ENCODE assay signal across 26 mouse cellular contexts in genomic region chr6:109230391-109230790, GRCm38 (mm10).
"Had no signal": no experiment of that assay in that cellular context is flagged by ENCODE, and none has a peak within 500 bp of the region (broad histone marks: within the 10 kb centered on the region; RNA-seq: fewer than 3 reads in every experiment).

No protein-coding gene starts in this region.

- H3K4me1 ChIP-seq: embryonic facial prominence, embryonic 10.5 days; embryonic facial prominence, embryonic 12.5 days; embryonic facial prominence, embryonic 13.5 days; embryonic facial prominence, embryonic 15.5 days; forebrain, embryonic 10.5 days; forebrain, embryonic 12.5 days; forebrain, embryonic 13.5 days had no signal

- H3K4me3 ChIP-seq: embryonic facial prominence, embryonic 10.5 days; embryonic facial prominence, embryonic 12.5 days; embryonic facial prominence, embryonic 13.5 days; embryonic facial prominence, embryonic 15.5 days; erythroblast, embryonic 14.5 days; forebrain, embryonic 10.5 days; forebrain, embryonic 12.5 days; forebrain, embryonic 13.5 days; forebrain, embryonic 15.5 days; gastrocnemius, adult 2 months; heart, adult 2 months had no signal

- H3K36me3 ChIP-seq: embryonic facial prominence, embryonic 10.5 days; embryonic facial prominence, embryonic 12.5 days; embryonic facial prominence, embryonic 13.5 days; embryonic facial prominence, embryonic 15.5 days; forebrain, embryonic 10.5 days; forebrain, embryonic 12.5 days; forebrain, embryonic 15.5 days had no signal

- H3K9me3 ChIP-seq: embryonic facial prominence, embryonic 10.5 days; embryonic facial prominence, embryonic 12.5 days; embryonic facial prominence, embryonic 13.5 days; embryonic facial prominence, embryonic 15.5 days; forebrain, embryonic 10.5 days; forebrain, embryonic 12.5 days; forebrain, embryonic 13.5 days; forebrain, embryonic 15.5 days had no signal

- H3K27ac ChIP-seq: embryonic facial prominence, embryonic 10.5 days; embryonic facial prominence, embryonic 12.5 days; embryonic facial prominence, embryonic 13.5 days; embryonic facial prominence, embryonic 15.5 days; forebrain, embryonic 10.5 days; forebrain, embryonic 12.5 days; forebrain, embryonic 13.5 days; forebrain, embryonic 15.5 days; gastrocnemius, adult 2 months; heart, adult 2 months had no signal

- H3K4me2 ChIP-seq: embryonic facial prominence, embryonic 12.5 days; embryonic facial prominence, embryonic 13.5 days; embryonic facial prominence, embryonic 15.5 days; forebrain, embryonic 12.5 days; forebrain, embryonic 13.5 days; forebrain, embryonic 15.5 days had no signal

- DNase-seq: cerebellum, adult 8-10 months; cerebellum, adult 9-10 months; cerebellum, adult 9-11 months; cerebellum, postnatal 10 days; cerebellum, postnatal 14 days; cerebellum, postnatal 25 days; cerebellum, postnatal 36 days; embryo, embryonic 11 days; forebrain, postnatal 0 days; gastrocnemius, adult 2 months; gastrocnemius, postnatal 10 days; gastrocnemius, postnatal 14 days; gastrocnemius, postnatal 25 days; gastrocnemius, postnatal 36 days; heart, adult 11 months; heart, adult 2 months had no signal

- ATAC-seq: forebrain, embryonic 14.5 days; forebrain, postnatal 0 days had no signal

- H3K27me3 ChIP-seq: embryonic facial prominence, embryonic 12.5 days; embryonic facial prominence, embryonic 13.5 days; embryonic facial prominence, embryonic 15.5 days; forebrain, embryonic 12.5 days; forebrain, embryonic 13.5 days; forebrain, embryonic 15.5 days had no signal

- H3K9ac ChIP-seq: embryonic facial prominence, embryonic 12.5 days; embryonic facial prominence, embryonic 13.5 days; embryonic facial prominence, embryonic 15.5 days; forebrain, embryonic 12.5 days; forebrain, embryonic 13.5 days; forebrain, embryonic 15.5 days; forebrain, postnatal 0 days had no signal
